Mouse (Mus musculus): ENCODE measurements at regions not wholly inside any gene's neighbourhood (a gene's known extent, or its start where the extent isn't known, plus 50 kb on each side); places are given as distances from the start of the nearest gene placed in this dataset.

GRCm38 (mm10) chr15:3640091-3640490 is 56.8 kb upstream of the Ghr start:
- no peak for TF ChIP-seq POLR2A (IDR thresholded peaks at IDR 0.05; ENCODE audit: low read depth, low read length)
- no peak for TF ChIP-seq CTCF (conservative IDR thresholded peaks at IDR 0.05; ENCODE audit: insufficient read depth, insufficient read length, low read depth, low read length)

All from kidney, adult 2 months (tissue).